Mouse (Mus musculus): ENCODE measurements around the gene Cmtm5.

GRCm38 (mm10) chr14:54967874-54968273 lies 31.8 kb downstream of the Cmtm5 start:
- no peak for TF ChIP-seq CTCF (conservative IDR thresholded peaks at IDR 0.05; ENCODE audit: low read length)
- no peak for TF ChIP-seq NANOG (IDR thresholded peaks at IDR 0.05; ENCODE audit: borderline replicate concordance, low read length)
- no peak for TF ChIP-seq POU5F1 (IDR thresholded peaks at IDR 0.05; ENCODE audit: borderline replicate concordance, low read length)
